Mouse (Mus musculus) adrenal gland, adult 8-10 months (tissue): ENCODE measurements around the gene Adssl1. TPM values are rescaled to one million over a fixed set of nuclear protein-coding genes. Genes with fewer than 3 reads are reported as not detected.

Experiments
- DNase-seq: peaks from one replicate; pipeline ENCODE4 v3.0.0; 2022
- microRNA-seq, 2 experiments: library from miRNA; unstranded; fragments of <30 nt; microRNA quantifications; one replicate each; pipeline ENCODE4 v1.2.0; 2022
- total RNA-seq, 4 experiments: library from RNA; stranded (reverse); gene quantifications; 2 replicates each; pipeline ENCODE4 v1.2.4; 2022

Adssl1 gene
- total RNA-seq, 4 experiments from 2014 or later = 15.2 to 53.1 (median 30.7) TPM

- DNase-seq = no peak
Measured at GRCm38 (mm10) chr12:112679027-112679996, 59.5 kb downstream of the Adssl1 start.

DNA sequence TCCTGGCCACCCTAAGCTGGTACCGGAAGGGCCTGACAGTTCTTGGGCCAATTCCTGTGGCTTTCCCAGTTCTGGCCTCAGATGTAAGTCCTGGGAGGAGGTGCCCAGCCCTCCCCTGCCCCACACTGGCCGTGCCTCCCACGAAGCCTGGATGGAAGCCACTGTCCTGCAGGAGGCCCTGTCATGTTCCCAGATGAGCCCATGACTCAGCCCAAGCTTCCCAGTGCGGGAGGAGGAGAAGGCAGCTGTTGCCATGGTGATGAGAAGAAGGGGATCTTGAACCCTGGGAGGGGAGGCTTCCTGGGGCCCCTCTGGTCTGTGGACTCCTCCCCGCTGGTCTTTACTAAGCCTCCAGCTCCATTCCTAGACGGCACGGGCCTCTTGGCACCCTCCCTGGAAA, 63.5 kb downstream of the Adssl1 start:
- DNase-seq = no peak

DNA sequence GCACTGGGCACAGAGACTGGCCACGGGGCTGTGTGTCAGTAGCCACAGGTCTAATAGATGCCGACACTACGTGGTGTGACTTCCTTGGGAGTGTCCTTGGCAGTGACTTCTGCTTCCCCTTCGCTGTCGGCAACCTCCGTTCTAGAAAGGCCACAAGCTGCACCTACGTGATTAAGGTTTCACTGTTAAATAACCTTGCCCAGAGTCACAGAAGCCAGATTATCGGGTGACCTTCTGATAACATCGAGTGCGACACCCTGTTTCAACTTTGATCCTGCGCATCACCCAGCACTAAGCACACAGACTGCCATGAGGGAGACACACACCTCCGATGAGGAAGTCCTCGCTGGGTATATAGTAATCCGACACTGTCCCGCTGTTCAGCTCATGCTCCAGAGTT, 68.6 kb downstream of the Adssl1 start:
- DNase-seq = no peak

Small RNA genes within 50 kb of the gene (microRNA-seq; reads per million reads assigned to microRNA genes)
- 0.50 to 1.2 reads per million in 2 experiments for gene Mir6939

Other genes with a start within 250 kb of the Adssl1 start
- gene A530016L24Rik, start 130.6 kb upstream of the Adssl1 start, total RNA-seq = 10 to 100 TPM; 15.9 to 41.5 (median 18.6) TPM
- gene Tmem179, start 103.3 kb upstream of the Adssl1 start, total RNA-seq = 10 to 100 TPM in 2 of 4 experiments, 1 to 10 TPM in 2; 9.5 to 15.5 (median 10.5) TPM
- 10 to 100 TPM; 34.6 to 65.5 (median 48.9) TPM for gene Inf2, start 31.3 kb upstream of the Adssl1 start, total RNA-seq
- gene Siva1, start 24.6 kb downstream of the Adssl1 start, total RNA-seq = 10 to 100 TPM; 37.0 to 73.9 (median 51.5) TPM
- 100 to 1,000 TPM; 275 to 460 (median 313) TPM for gene Akt1, start 54.8 kb downstream of the Adssl1 start, total RNA-seq
- 10 to 100 TPM in 3 of 4 experiments, 1 to 10 TPM in 1; 8.7 to 20.1 (median 15.9) TPM for gene Zbtb42, start 58.8 kb downstream of the Adssl1 start, total RNA-seq
- gene Cep170b, start 100.4 kb downstream of the Adssl1 start, total RNA-seq = 10 to 100 TPM; 43.6 to 74.0 (median 59.1) TPM
- gene Pld4, start 140.6 kb downstream of the Adssl1 start, total RNA-seq = 10 to 100 TPM in 3 of 4 experiments, 1 to 10 TPM in 1; 9.1 to 21.7 (median 15.5) TPM
- gene Ahnak2, start 182.6 kb downstream of the Adssl1 start, total RNA-seq = 10 to 100 TPM in 3 of 4 experiments, 1 to 10 TPM in 1; 7.6 to 17.7 (median 14.5) TPM
- gene Clba1, start 188.9 kb downstream of the Adssl1 start, total RNA-seq = 10 to 100 TPM; 10.6 to 16.1 (median 14.0) TPM
- gene Cdca4, start 209.4 kb downstream of the Adssl1 start, total RNA-seq = 10 to 100 TPM; 11.7 to 14.7 (median 13.6) TPM
- under 1 TPM; 0.42 to 0.80 (median 0.56) TPM for gene Gpr132, start 248.2 kb downstream of the Adssl1 start, total RNA-seq